Mouse (Mus musculus) forebrain, embryonic 15.5 days (tissue): Measurements from ENCODE around the gene R3hdml. TPM values are rescaled to one million over a fixed set of nuclear protein-coding genes. Genes with fewer than 3 reads are reported as not detected.

Source experiments
- ATAC-seq: fragments of 200-750 bp; cut with Nextera tagmentation; replicated peaks from 2 replicates; pipeline ENCODE4 v1.8.0; 2017; ENCODE audit warnings: mild to moderate bottlenecking, moderate TSS enrichment, moderate library complexity
- H3K27ac ChIP-seq: fragments of 300-500 bp; sonication (generic); replicated peaks from 2 replicates; pipeline ENCODE4 v1.5.1; 2015; ENCODE audit warnings: mild to moderate bottlenecking, inconsistent platforms
- H3K27me3 ChIP-seq: fragments of 300-500 bp; sonication (generic); 2 replicates; pipeline ENCODE4 v1.6.1; 2015; ENCODE audit warnings: inconsistent platforms
- H3K36me3 ChIP-seq: fragments of 300-500 bp; sonication (generic); 2 replicates; pipeline ENCODE4 v1.6.1; 2015; ENCODE audit warnings: mild to moderate bottlenecking, inconsistent platforms
- H3K4me1 ChIP-seq: fragments of 300-500 bp; sonication (generic); 2 replicates; pipeline ENCODE4 v1.6.1; 2015; ENCODE audit warnings: inconsistent platforms
- H3K4me2 ChIP-seq: fragments of 300-500 bp; sonication (generic); replicated peaks from 2 replicates; pipeline ENCODE4 v1.6.1; 2015; ENCODE audit warnings: mild to moderate bottlenecking, inconsistent platforms
- H3K4me3 ChIP-seq: fragments of 300-500 bp; sonication (generic); 2 replicates; pipeline ENCODE4 v1.5.1; 2015; ENCODE audit warnings: mild to moderate bottlenecking, inconsistent platforms
- H3K9ac ChIP-seq: fragments of 300-500 bp; sonication (generic); replicated peaks from 2 replicates; pipeline ENCODE4 v1.6.1; 2015; ENCODE audit warnings: mild to moderate bottlenecking, inconsistent platforms
- H3K9me3 ChIP-seq: fragments of 300-500 bp; sonication (generic); 2 replicates; pipeline ENCODE4 v1.6.1; 2016; ENCODE audit warnings: inconsistent platforms
- WGBS: fragments of 180-500 bp; shearing (Covaris S2); methylation state at CpG from one replicate; pipeline ENCODE4 v1.1.7; 2015; ENCODE audit warnings: mixed read lengths; 5-methylcytosine and 5-hydroxymethylcytosine counted together
- polyA plus RNA-seq: library from polyadenylated mRNA; unstranded; fragments of >200 nt; fragmentation: Nextera tagmentation; extraction: Ambion mirVana; gene quantifications from 2 replicates; pipeline ENCODE4 v1.2.1, GENCODE M21; 2015

R3hdml gene
- polyA plus RNA-seq, 1 experiment from 2014 or later, result not detected

- H3K9me3 ChIP-seq, result no peaks in the 10 kb centered on the region
- no peak for ATAC-seq
- no peak overlapping the region for H3K27ac ChIP-seq
- H3K9ac ChIP-seq, result no peak overlapping the region
- WGBS, result 87% methylated on average over 7 of the region's 7 CpGs
- H3K4me3 ChIP-seq, result no peak overlapping the region
- H3K4me1 ChIP-seq, result no peaks in the 10 kb centered on the region
- no peaks in the 10 kb centered on the region for H3K36me3 ChIP-seq
- H3K4me2 ChIP-seq, result no peak overlapping the region
- H3K27me3 ChIP-seq, result no peaks in the 10 kb centered on the region
Measured at GRCm38 (mm10) chr2:163525761-163526243, 33.7 kb downstream of the R3hdml start.

GRCm38 (mm10) chr2:163527497-163527896, 35.4 kb downstream of the R3hdml start:
- Histone ChIP-seq H3K9me3 (no peaks in the 10 kb centered on the region), H3K4me1 (no peaks in the 10 kb centered on the region), H3K4me3 (no peak overlapping the region), H3K4me2 (no peak overlapping the region), H3K9ac (no peak overlapping the region), H3K36me3 (no peaks in the 10 kb centered on the region), H3K27me3 (no peaks in the 10 kb centered on the region), H3K27ac (no peak overlapping the region)
- WGBS, result 74% methylated on average over 2 of the region's 2 CpGs
- no peak for ATAC-seq

GRCm38 (mm10) chr2:163530418-163530817, 38.3 kb downstream of the R3hdml start:
- no peak overlapping the region for H3K27ac ChIP-seq
- ATAC-seq, result no peak
- no peaks in the 10 kb centered on the region for H3K36me3 ChIP-seq
- H3K9me3 ChIP-seq, result no peaks in the 10 kb centered on the region
- H3K4me3 ChIP-seq, result no peak overlapping the region
- H3K27me3 ChIP-seq, result no peaks in the 10 kb centered on the region
- WGBS, result 69% methylated on average over 8 of the region's 8 CpGs
- H3K4me2 ChIP-seq, result no peak overlapping the region
- H3K4me1 ChIP-seq, result peaks cover 4% of the 10 kb centered on the region
- H3K9ac ChIP-seq, result no peak overlapping the region

- no peaks in the 10 kb centered on the region for H3K36me3 ChIP-seq
- H3K4me3 ChIP-seq, result no peak overlapping the region
- WGBS, result 12% methylated on average over 9 of the region's 9 CpGs
- no peak overlapping the region for H3K4me2 ChIP-seq
- H3K27me3 ChIP-seq, result no peaks in the 10 kb centered on the region
- no peak overlapping the region for H3K9ac ChIP-seq
- H3K4me1 ChIP-seq, result peaks cover 4% of the 10 kb centered on the region
- H3K9me3 ChIP-seq, result no peaks in the 10 kb centered on the region
- H3K27ac ChIP-seq, result no peak overlapping the region
- no peak for ATAC-seq
Measured at GRCm38 (mm10) chr2:163531917-163532316, 39.8 kb downstream of the R3hdml start.

GRCm38 (mm10) chr2:163533226-163533625, 41.1 kb downstream of the R3hdml start:
- ATAC-seq, result no peak
- Histone ChIP-seq H3K4me3 (no peak overlapping the region), H3K4me1 (peaks cover 4% of the 10 kb centered on the region), H3K36me3 (no peaks in the 10 kb centered on the region), H3K27me3 (no peaks in the 10 kb centered on the region), H3K9me3 (no peaks in the 10 kb centered on the region), H3K27ac (no peak overlapping the region), H3K9ac (no peak overlapping the region), H3K4me2 (no peak overlapping the region)
- 89% methylated on average over 9 of the region's 9 CpGs for WGBS

- 13% methylated on average over 22 of the region's 22 CpGs for WGBS
- Histone ChIP-seq H3K4me1 (peaks cover 4% of the 10 kb centered on the region), H3K4me2 (peak overlapping the region; percentile 66), H3K9me3 (no peaks in the 10 kb centered on the region), H3K27me3 (no peaks in the 10 kb centered on the region), H3K27ac (no peak overlapping the region), H3K4me3 (peak overlapping the region; percentile 29), H3K9ac (peak overlapping the region; percentile 47), H3K36me3 (no peaks in the 10 kb centered on the region)
- peak; percentile 82 for ATAC-seq
Measured at GRCm38 (mm10) chr2:163534958-163535524, 42.9 kb downstream of the R3hdml start.

GRCm38 (mm10) chr2:163537443-163537842, 45.3 kb downstream of the R3hdml start:
- Histone ChIP-seq H3K4me1 (peaks cover 4% of the 10 kb centered on the region), H3K27ac (no peak overlapping the region), H3K9ac (no peak overlapping the region), H3K36me3 (no peaks in the 10 kb centered on the region), H3K4me2 (no peak overlapping the region), H3K27me3 (no peaks in the 10 kb centered on the region), H3K4me3 (no peak overlapping the region), H3K9me3 (no peaks in the 10 kb centered on the region)
- WGBS, result 78% methylated on average over 5 of the region's 5 CpGs
- no peak for ATAC-seq

GRCm38 (mm10) chr2:163538410-163538809, 46.3 kb downstream of the R3hdml start:
- Histone ChIP-seq H3K4me2 (no peak overlapping the region), H3K27ac (no peak overlapping the region), H3K4me3 (no peak overlapping the region), H3K36me3 (no peaks in the 10 kb centered on the region), H3K9ac (no peak overlapping the region), H3K27me3 (no peaks in the 10 kb centered on the region), H3K9me3 (no peaks in the 10 kb centered on the region), H3K4me1 (peaks cover 4% of the 10 kb centered on the region)
- ATAC-seq, result no peak
- 87% methylated on average over 2 of the region's 2 CpGs for WGBS

GRCm38 (mm10) chr2:163539321-163540040, 47.4 kb downstream of the R3hdml start:
- ATAC-seq, result no peak
- Histone ChIP-seq H3K4me2 (no peak overlapping the region), H3K9ac (no peak overlapping the region), H3K27me3 (no peaks in the 10 kb centered on the region), H3K9me3 (no peaks in the 10 kb centered on the region), H3K36me3 (no peaks in the 10 kb centered on the region), H3K27ac (no peak overlapping the region), H3K4me1 (peaks cover 4% of the 10 kb centered on the region), H3K4me3 (no peak overlapping the region)
- WGBS, result 80% methylated on average over 13 of the region's 13 CpGs

GRCm38 (mm10) chr2:163540231-163541117, 48.4 kb downstream of the R3hdml start:
- H3K4me3 ChIP-seq, result no peak overlapping the region
- no peak overlapping the region for H3K4me2 ChIP-seq
- no peak for ATAC-seq
- H3K9ac ChIP-seq, result no peak overlapping the region
- H3K4me1 ChIP-seq, result no peaks in the 10 kb centered on the region
- H3K36me3 ChIP-seq, result no peaks in the 10 kb centered on the region
- 84% methylated on average over 9 of the region's 9 CpGs for WGBS
- no peaks in the 10 kb centered on the region for H3K27me3 ChIP-seq
- no peaks in the 10 kb centered on the region for H3K9me3 ChIP-seq
- H3K27ac ChIP-seq, result no peak overlapping the region

GRCm38 (mm10) chr2:163541568-163542182, 49.6 kb downstream of the R3hdml start:
- Histone ChIP-seq H3K27ac (no peak overlapping the region), H3K4me2 (no peak overlapping the region), H3K36me3 (no peaks in the 10 kb centered on the region), H3K27me3 (no peaks in the 10 kb centered on the region), H3K9ac (no peak overlapping the region), H3K4me1 (no peaks in the 10 kb centered on the region), H3K9me3 (no peaks in the 10 kb centered on the region), H3K4me3 (no peak overlapping the region)
- 82% methylated on average over 10 of the region's 10 CpGs for WGBS
- ATAC-seq, result no peak

GRCm38 (mm10) chr2:163542674-163543073, 50.6 kb downstream of the R3hdml start:
- H3K36me3 ChIP-seq, result no peaks in the 10 kb centered on the region
- no peak overlapping the region for H3K4me3 ChIP-seq
- H3K27me3 ChIP-seq, result no peaks in the 10 kb centered on the region
- H3K4me2 ChIP-seq, result no peak overlapping the region
- no peak overlapping the region for H3K9ac ChIP-seq
- no peak overlapping the region for H3K27ac ChIP-seq
- ATAC-seq, result no peak
- H3K9me3 ChIP-seq, result no peaks in the 10 kb centered on the region
- H3K4me1 ChIP-seq, result no peaks in the 10 kb centered on the region
- 93% methylated on average over 10 of the region's 10 CpGs for WGBS
